Mouse (Mus musculus) liver, embryonic 15.5 days (tissue): ENCODE measurements around the gene Tex14. TPM values are rescaled to one million over a fixed set of nuclear protein-coding genes. Genes with fewer than 3 reads are reported as not detected.

ENCODE experiments used
- ATAC-seq: fragments of 200-750 bp; cut with Nextera tagmentation; 2 replicates; pipeline ENCODE4 v1.8.0; 2017; ENCODE audit warnings: moderate number of reproducible peaks, mild to moderate bottlenecking, moderate library complexity; ENCODE audit not compliant: insufficient read depth
- H3K27ac ChIP-seq: fragments of 300-500 bp; sonication (generic); replicated peaks from 2 replicates; pipeline ENCODE4 v1.5.1; 2015; ENCODE audit warnings: mild to moderate bottlenecking, inconsistent platforms
- H3K27me3 ChIP-seq: fragments of 300-500 bp; sonication (generic); 2 replicates; pipeline ENCODE4 v1.6.1; 2015; ENCODE audit warnings: mild to moderate bottlenecking, inconsistent platforms
- H3K36me3 ChIP-seq: fragments of 300-500 bp; sonication (generic); replicated peaks from 2 replicates; pipeline ENCODE4 v1.6.1; 2015; ENCODE audit warnings: moderate library complexity, mild to moderate bottlenecking, inconsistent platforms
- H3K4me1 ChIP-seq: fragments of 300-500 bp; sonication (generic); replicated peaks from 2 replicates; pipeline ENCODE4 v1.6.1; 2015; ENCODE audit warnings: inconsistent platforms
- H3K4me2 ChIP-seq: fragments of 300-500 bp; sonication (generic); 2 replicates; pipeline ENCODE4 v1.6.1; 2015; ENCODE audit warnings: moderate library complexity, mild to moderate bottlenecking, inconsistent platforms
- H3K4me3 ChIP-seq: fragments of 300-500 bp; sonication (generic); replicated peaks from 2 replicates; pipeline ENCODE4 v1.5.1; 2015; ENCODE audit warnings: mild to moderate bottlenecking, inconsistent platforms
- H3K9ac ChIP-seq: fragments of 300-500 bp; sonication (generic); 2 replicates; pipeline ENCODE4 v1.6.1; 2015; ENCODE audit warnings: moderate library complexity, mild to moderate bottlenecking, inconsistent platforms
- H3K9me3 ChIP-seq: fragments of 300-500 bp; sonication (generic); replicated peaks from 2 replicates; pipeline ENCODE4 v1.6.1; 2016; ENCODE audit warnings: inconsistent platforms
- WGBS: fragments of 180-500 bp; shearing (Covaris S2); methylation state at CpG from one replicate; pipeline ENCODE4 v1.1.7; 2015; ENCODE audit warnings: mixed read lengths; ENCODE audit not compliant: insufficient replicate concordance; 5-methylcytosine and 5-hydroxymethylcytosine counted together
- polyA plus RNA-seq: library from polyadenylated mRNA; unstranded; fragments of >200 nt; fragmentation: Nextera tagmentation; extraction: Ambion mirVana; gene quantifications from 2 replicates; pipeline ENCODE4 v1.2.1, GENCODE M21; 2015

Tex14 gene
- 0.05 TPM in 2 replicates for polyA plus RNA-seq

- 0 out of 2 replicates have a peak, but pooled peaks have one; percentile 1 for ATAC-seq
- Histone ChIP-seq H3K9ac (peak within 1 kb of the TSS; percentile 80), H3K4me1 (peaks cover 17% of the 10 kb centered on the region), H3K36me3 (no peaks in the 10 kb centered on the region), H3K4me2 (peak within 1 kb of the TSS; percentile 92), H3K27ac (peak within 1 kb of the TSS; percentile 94), H3K27me3 (no peaks in the 10 kb centered on the region), H3K4me3 (peak within 1 kb of the TSS; percentile 76), H3K9me3 (no peaks in the 10 kb centered on the region)
- WGBS: 68% methylated on average over 27 of the region's 27 CpGs
These were observed at the start of gene Tex14, which contains the start of gene Rad51c for GRCm38 (mm10) chr11:87404876-87405275. Tex14 (plus strand) TSS chr11:87405065. Rad51c (minus strand) TSS chr11:87404954.

- Histone ChIP-seq H3K27ac (peak overlapping the region; percentile 83), H3K9ac (peak overlapping the region; percentile 87), H3K9me3 (no peaks in the 10 kb centered on the region), H3K4me2 (peak overlapping the region; percentile 94), H3K36me3 (no peaks in the 10 kb centered on the region), H3K4me1 (peaks cover 26% of the 10 kb centered on the region), H3K4me3 (peak overlapping the region; percentile 84), H3K27me3 (peaks cover 52% of the 10 kb centered on the region)
- 0 out of 2 replicates have a peak, but pooled peaks have one; percentile 22 for ATAC-seq
- WGBS: 4% methylated on average over 31 of the region's 31 CpGs
These were observed 47.3 kb upstream of the Tex14 start for GRCm38 (mm10) chr11:87357317-87358300.

- ATAC-seq: peak; percentile 96
- no peaks in the 10 kb centered on the region for H3K9me3 ChIP-seq
- peak within 1 kb of the TSS; percentile 83 for H3K27ac ChIP-seq
- peak within 1 kb of the TSS; percentile 87 for H3K9ac ChIP-seq
- H3K36me3 ChIP-seq: no peaks in the 10 kb centered on the region
- peak within 1 kb of the TSS; percentile 94 for H3K4me2 ChIP-seq
- peaks cover 26% of the 10 kb centered on the region for H3K4me1 ChIP-seq
- H3K4me3 ChIP-seq: peak within 1 kb of the TSS; percentile 84
- under 1% methylated on average over 102 of the region's 104 CpGs for WGBS
- peaks cover 52% of the 10 kb centered on the region for H3K27me3 ChIP-seq
These were observed 46.3 kb upstream of the Tex14 start, which contains the start of gene Ppm1e for GRCm38 (mm10) chr11:87358331-87359261. Ppm1e (minus strand) TSS chr11:87359023.

- Histone ChIP-seq H3K9me3 (no peaks in the 10 kb centered on the region), H3K9ac (peak overlapping the region; percentile 87), H3K27ac (peak overlapping the region; percentile 83), H3K36me3 (no peaks in the 10 kb centered on the region), H3K27me3 (peaks cover 49% of the 10 kb centered on the region), H3K4me2 (peak overlapping the region; percentile 94), H3K4me3 (peak overlapping the region; percentile 84), H3K4me1 (peaks cover 26% of the 10 kb centered on the region)
- WGBS: 6% methylated on average over 10 of the region's 10 CpGs
- ATAC-seq: no peak
These were observed 45.6 kb upstream of the Tex14 start for GRCm38 (mm10) chr11:87359262-87359612.

GRCm38 (mm10) chr11:87365120-87365519 lies 39.7 kb upstream of the Tex14 start:
- no peak overlapping the region for H3K9ac ChIP-seq
- H3K9me3 ChIP-seq: no peaks in the 10 kb centered on the region
- no peak overlapping the region for H3K4me2 ChIP-seq
- no peak for ATAC-seq
- peaks cover 18% of the 10 kb centered on the region for H3K27me3 ChIP-seq
- WGBS: 49% methylated on average over 5 of the region's 5 CpGs
- no peak overlapping the region for H3K4me3 ChIP-seq
- no peaks in the 10 kb centered on the region for H3K36me3 ChIP-seq
- H3K4me1 ChIP-seq: peaks cover 38% of the 10 kb centered on the region
- H3K27ac ChIP-seq: 0 out of 2 replicates have a peak overlapping the region, but pooled peaks have one; percentile 45

GRCm38 (mm10) chr11:87367061-87367460 lies 37.8 kb upstream of the Tex14 start:
- no peaks in the 10 kb centered on the region for H3K9me3 ChIP-seq
- H3K27me3 ChIP-seq: 0 out of 2 replicates have a peak, but pooled peaks cover under 1% of the 10 kb centered on the region
- no peak for ATAC-seq
- H3K4me3 ChIP-seq: no peak overlapping the region
- H3K27ac ChIP-seq: peak overlapping the region; percentile 97
- no peaks in the 10 kb centered on the region for H3K36me3 ChIP-seq
- no peak overlapping the region for H3K9ac ChIP-seq
- H3K4me2 ChIP-seq: no peak overlapping the region
- H3K4me1 ChIP-seq: peaks cover 38% of the 10 kb centered on the region
- 52% methylated on average over 7 of the region's 7 CpGs for WGBS

GRCm38 (mm10) chr11:87367865-87368580 lies 36.8 kb upstream of the Tex14 start:
- peak overlapping the region; percentile 97 for H3K27ac ChIP-seq
- 22% methylated on average over 9 of the region's 9 CpGs for WGBS
- H3K4me1 ChIP-seq: peaks cover 38% of the 10 kb centered on the region
- peak overlapping the region; percentile 53 for H3K4me2 ChIP-seq
- no peaks in the 10 kb centered on the region for H3K9me3 ChIP-seq
- H3K36me3 ChIP-seq: no peaks in the 10 kb centered on the region
- no peak overlapping the region for H3K4me3 ChIP-seq
- no peak overlapping the region for H3K9ac ChIP-seq
- H3K27me3 ChIP-seq: no peaks in the 10 kb centered on the region
- ATAC-seq: peak; percentile 100

- Histone ChIP-seq H3K36me3 (no peaks in the 10 kb centered on the region), H3K9ac (no peak overlapping the region), H3K27me3 (no peaks in the 10 kb centered on the region), H3K4me2 (no peak overlapping the region), H3K4me3 (no peak overlapping the region), H3K4me1 (no peaks in the 10 kb centered on the region), H3K27ac (no peak overlapping the region), H3K9me3 (no peaks in the 10 kb centered on the region)
- no peak for ATAC-seq
- WGBS: 87% methylated on average over 4 of the region's 4 CpGs
These were observed 20.3 kb upstream of the Tex14 start for GRCm38 (mm10) chr11:87384551-87384950.

- Histone ChIP-seq H3K27me3 (no peaks in the 10 kb centered on the region), H3K36me3 (no peaks in the 10 kb centered on the region), H3K4me3 (no peak overlapping the region), H3K9ac (no peak overlapping the region), H3K27ac (no peak overlapping the region), H3K4me2 (no peak overlapping the region), H3K4me1 (no peaks in the 10 kb centered on the region), H3K9me3 (no peaks in the 10 kb centered on the region)
- 92% methylated on average over 1 of the region's 1 CpGs for WGBS
- ATAC-seq: no peak
These were observed 19.2 kb upstream of the Tex14 start for GRCm38 (mm10) chr11:87385676-87386075.

- Histone ChIP-seq H3K4me3 (no peak overlapping the region), H3K27ac (no peak overlapping the region), H3K9me3 (no peaks in the 10 kb centered on the region), H3K27me3 (no peaks in the 10 kb centered on the region), H3K36me3 (no peaks in the 10 kb centered on the region), H3K4me1 (0 out of 2 replicates have a peak, but pooled peaks cover 3% of the 10 kb centered on the region), H3K4me2 (no peak overlapping the region), H3K9ac (no peak overlapping the region)
- ATAC-seq: no peak
- 36% methylated on average over 1 of the region's 1 CpGs for WGBS
These were observed 11.0 kb upstream of the Tex14 start for GRCm38 (mm10) chr11:87393855-87394254.
